Mouse (Mus musculus): ENCODE measurements around the gene Pla2g1b. TPM values are rescaled to one million over a fixed set of nuclear protein-coding genes. Genes with fewer than 3 reads are reported as not detected.

Pla2g1b gene
- total and polyA plus RNA-seq, 2 experiments = 2.7 TPM; not detected in 1

GRCm38 (mm10) chr5:115512375-115512774 lies 46.3 kb downstream of the Pla2g1b start:
- Histone ChIP-seq H3K4me1 (ENCODE audit: control insufficient read depth, insufficient read depth, low read length) (peaks cover 51% of the 10 kb centered on the region), H3K36me3 (ENCODE audit: control insufficient read depth, insufficient read depth, low read length) (no peaks in the 10 kb centered on the region), H3K9ac (ENCODE audit: low read depth, low read length) (no peak overlapping the region), H3K4me3 (ENCODE audit: insufficient read depth, low read depth, low read length) (no peak overlapping the region), H3K27ac (replicated peaks; ENCODE audit: insufficient read depth, low read depth, low read length) (no peak overlapping the region), H3K79me2 (ENCODE audit: control insufficient read depth, insufficient read depth, low read length) (peaks cover 50% of the 10 kb centered on the region), H3K27me3 (ENCODE audit: control insufficient read depth, insufficient read depth, low read length) (no peaks in the 10 kb centered on the region)
- TF ChIP-seq CTCF (IDR thresholded peaks at IDR 0.05; ENCODE audit: low read depth, low read length) (no peak), POLR2A (IDR thresholded peaks at IDR 0.05; ENCODE audit: extremely low read depth, insufficient read depth, low read length) (no peak)
- DNase-seq (ENCODE audit: extremely low read depth, low read depth, low spot score) = no peak
- WGBS = 69% methylated on average over 7 of the region's 7 CpGs

GRCm38 (mm10) chr5:115513246-115513645 lies 47.2 kb downstream of the Pla2g1b start:
- Histone ChIP-seq H3K27ac (replicated peaks; ENCODE audit: insufficient read depth, low read depth, low read length) (peak overlapping the region; percentile 92), H3K27me3 (ENCODE audit: control insufficient read depth, insufficient read depth, low read length) (no peaks in the 10 kb centered on the region)
- peak; percentile 70 for DNase-seq (ENCODE audit: extremely low read depth, low read depth, low spot score)

GRCm38 (mm10) chr5:115513721-115514120 lies 47.7 kb downstream of the Pla2g1b start:
- Histone ChIP-seq H3K36me3 (ENCODE audit: control insufficient read depth, insufficient read depth, low read length) (no peaks in the 10 kb centered on the region), H3K4me1 (ENCODE audit: control insufficient read depth, insufficient read depth, low read length) (peaks cover 46% of the 10 kb centered on the region), H3K4me3 (ENCODE audit: insufficient read depth, low read depth, low read length) (no peak overlapping the region), H3K27me3 (ENCODE audit: control insufficient read depth, insufficient read depth, low read length) (no peaks in the 10 kb centered on the region), H3K27ac (replicated peaks; ENCODE audit: insufficient read depth, low read depth, low read length) (peak overlapping the region; percentile 92), H3K79me2 (ENCODE audit: control insufficient read depth, insufficient read depth, low read length) (peaks cover 38% of the 10 kb centered on the region), H3K9ac (ENCODE audit: low read depth, low read length) (peak overlapping the region; percentile 22)
- TF ChIP-seq CTCF (IDR thresholded peaks at IDR 0.05; ENCODE audit: low read depth, low read length) = no peak
- TF ChIP-seq POLR2A (IDR thresholded peaks at IDR 0.05; ENCODE audit: extremely low read depth, insufficient read depth, low read length) = no peak
- WGBS = 57% methylated on average over 16 of the region's 16 CpGs
- peak; percentile 42 for DNase-seq (ENCODE audit: extremely low read depth, low read depth, low spot score)

More at GRCm38 (mm10) chr5:115513246-115513645, 47.2 kb downstream of the Pla2g1b start:
- Histone ChIP-seq H3K79me2 (ENCODE audit: control insufficient read depth, insufficient read depth, low read length) (peaks cover 43% of the 10 kb centered on the region), H3K36me3 (ENCODE audit: control insufficient read depth, insufficient read depth, low read length) (no peaks in the 10 kb centered on the region), H3K4me1 (ENCODE audit: control insufficient read depth, insufficient read depth, low read length) (peaks cover 50% of the 10 kb centered on the region), H3K9ac (ENCODE audit: low read depth, low read length) (no peak overlapping the region), H3K4me3 (ENCODE audit: insufficient read depth, low read depth, low read length) (no peak overlapping the region)
- 42% methylated on average over 14 of the region's 14 CpGs for WGBS
- TF ChIP-seq CTCF (IDR thresholded peaks at IDR 0.05; ENCODE audit: low read depth, low read length) = no peak
- no peak for TF ChIP-seq POLR2A (IDR thresholded peaks at IDR 0.05; ENCODE audit: extremely low read depth, insufficient read depth, low read length)

GRCm38 (mm10) chr5:115514346-115514745 lies 48.3 kb downstream of the Pla2g1b start:
- peaks cover 46% of the 10 kb centered on the region for H3K4me1 ChIP-seq (ENCODE audit: control insufficient read depth, insufficient read depth, low read length)
- WGBS = 18% methylated on average over 6 of the region's 6 CpGs
- no peaks in the 10 kb centered on the region for H3K36me3 ChIP-seq (ENCODE audit: control insufficient read depth, insufficient read depth, low read length)

GRCm38 (mm10) chr5:115514896-115515587 lies 49.0 kb downstream of the Pla2g1b start:
- DNase-seq (ENCODE audit: extremely low read depth, low read depth, low spot score) = peak; percentile 55
- H3K9ac ChIP-seq (ENCODE audit: low read depth, low read length) = peak overlapping the region; percentile 74
- H3K27ac ChIP-seq (replicated peaks; ENCODE audit: insufficient read depth, low read depth, low read length) = peak overlapping the region; percentile 92
- no peaks in the 10 kb centered on the region for H3K36me3 ChIP-seq (ENCODE audit: control insufficient read depth, insufficient read depth, low read length)
- H3K27me3 ChIP-seq (ENCODE audit: control insufficient read depth, insufficient read depth, low read length) = no peaks in the 10 kb centered on the region
- TF ChIP-seq POLR2A (IDR thresholded peaks at IDR 0.05; ENCODE audit: extremely low read depth, insufficient read depth, low read length) (no peak), CTCF (IDR thresholded peaks at IDR 0.05; ENCODE audit: low read depth, low read length) (no peak)
- peaks cover 43% of the 10 kb centered on the region for H3K4me1 ChIP-seq (ENCODE audit: control insufficient read depth, insufficient read depth, low read length)
- H3K79me2 ChIP-seq (ENCODE audit: control insufficient read depth, insufficient read depth, low read length) = peaks cover 33% of the 10 kb centered on the region
- WGBS = 11% methylated on average over 20 of the region's 20 CpGs
- H3K4me3 ChIP-seq (ENCODE audit: insufficient read depth, low read depth, low read length) = peak overlapping the region; percentile 37; the same call in 1 of the 2 replicates

More at GRCm38 (mm10) chr5:115514346-115514745, 48.3 kb downstream of the Pla2g1b start:
- H3K79me2 ChIP-seq (ENCODE audit: control insufficient read depth, insufficient read depth, low read length) = peaks cover 40% of the 10 kb centered on the region
- no peaks in the 10 kb centered on the region for H3K27me3 ChIP-seq (ENCODE audit: control insufficient read depth, insufficient read depth, low read length)
- TF ChIP-seq CTCF (IDR thresholded peaks at IDR 0.05; ENCODE audit: low read depth, low read length) = no peak
- TF ChIP-seq POLR2A (IDR thresholded peaks at IDR 0.05; ENCODE audit: extremely low read depth, insufficient read depth, low read length) = no peak
- DNase-seq (ENCODE audit: extremely low read depth, low read depth, low spot score) = peak; percentile 94
- peak overlapping the region; percentile 74 for H3K9ac ChIP-seq (ENCODE audit: low read depth, low read length)
- no peak overlapping the region for H3K4me3 ChIP-seq (ENCODE audit: insufficient read depth, low read depth, low read length)
- peak overlapping the region; percentile 92 for H3K27ac ChIP-seq (replicated peaks; ENCODE audit: insufficient read depth, low read depth, low read length)

Measured in liver, adult 2 months (tissue).